Comparison of ENCODE assay signal across 8 mouse cellular contexts in the genomic region with DNA sequence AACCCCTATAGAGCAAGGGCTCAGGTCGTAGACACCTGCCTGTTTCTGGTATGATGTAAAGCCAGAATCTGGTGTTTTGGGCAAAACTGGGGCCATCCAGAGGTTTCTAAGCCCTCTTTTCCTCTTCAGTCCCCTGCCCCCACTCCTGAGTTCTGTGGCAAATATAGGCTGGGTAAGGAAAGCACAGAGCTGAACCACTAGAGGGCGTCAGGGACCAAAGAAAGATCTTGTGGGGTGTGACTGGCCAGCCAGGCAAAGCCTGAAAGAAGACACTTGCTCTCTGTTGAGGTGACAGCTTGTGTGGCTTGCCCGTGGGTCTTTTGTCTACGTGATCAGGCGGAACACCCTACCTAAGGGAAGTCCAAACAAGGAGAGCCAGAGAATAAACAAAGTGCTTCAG.
DNase-seq lines count a peak whose midpoint lies in the region; ATAC-seq and TF ChIP-seq lines count a peak whose summit lies in the region.

No protein-coding gene starts in this region.

- no peaks in the 10 kb centered on the region for H3K9me3 ChIP-seq in forebrain, embryonic 16.5 days (ENCODE audit: control insufficient read depth, low read length)
- no peaks in the 10 kb centered on the region for H3K9me3 ChIP-seq in lung, embryonic 14.5 days (ENCODE audit: low read depth, low read length)

- no peaks in the 10 kb centered on the region for H3K27me3 ChIP-seq in forebrain, embryonic 16.5 days (replicated peaks; ENCODE audit: control insufficient read depth, insufficient read depth, low read length)
- H3K27me3 ChIP-seq in lung, embryonic 14.5 days (ENCODE audit: insufficient read depth, low read length), result no peaks in the 10 kb centered on the region

- ATAC-seq in forebrain, embryonic 16.5 days, result peak; percentile 84
- peak; percentile 81 for ATAC-seq in lung, embryonic 14.5 days (ENCODE audit: insufficient read depth)

- H3K4me2 ChIP-seq in forebrain, embryonic 16.5 days (ENCODE audit: low read length), result peak overlapping the region; percentile 27; the same call in 1 of the 2 replicates
- H3K4me2 ChIP-seq in lung, embryonic 14.5 days, result peak overlapping the region; percentile 51

- peak; percentile 52 to 69 for DNase-seq in CD8-positive naive resting alpha-beta T cell, adult 2 months (ENCODE audit: low read depth in 2 of 2, low spot score in 2 of 2)
- DNase-seq in cerebellum, adult 11 months, result peak; percentile 51
- peak; percentile 66 to 74 for DNase-seq in heart, postnatal 36 days
- peak; percentile 64 to 83 for DNase-seq in layer of hippocampus, adult 18-20 months (ENCODE audit: low spot score in 2 of 2)
- DNase-seq in lung, embryonic 14.5 days, result peak; percentile 92
- peak; percentile 30 for DNase-seq in ovary, postnatal 10 days (ENCODE audit: low spot score)
- DNase-seq in thymus, postnatal 0 days (ENCODE audit: low spot score), result peak; percentile 90

- TF ChIP-seq CTCF in lung, embryonic 14.5 days (IDR thresholded peaks at IDR 0.05; ENCODE audit: low read depth), result peak; percentile 91

- peaks cover 5% of the 10 kb centered on the region for H3K4me1 ChIP-seq in forebrain, embryonic 16.5 days (replicated peaks; ENCODE audit: control insufficient read depth, insufficient read depth, low read length)
- peaks cover 14% of the 10 kb centered on the region for H3K4me1 ChIP-seq in lung, embryonic 14.5 days (ENCODE audit: insufficient read depth)

- H3K36me3 ChIP-seq in forebrain, embryonic 16.5 days (ENCODE audit: control insufficient read depth, insufficient read depth), result no peaks in the 10 kb centered on the region
- no peaks in the 10 kb centered on the region for H3K36me3 ChIP-seq in lung, embryonic 14.5 days (ENCODE audit: insufficient read depth)

- intact Hi-C loops in heart, postnatal 36 days (cut with DNase I), result loop anchor here (5.0 kb wide), 2 partner anchors 106 to 166 kb away; no protein-coding TSS in a partner anchor

- WGBS in forebrain, embryonic 16.5 days, result 6% methylated on average over 5 of the region's 5 CpGs
- 7% methylated on average over 5 of the region's 5 CpGs for WGBS in lung, embryonic 14.5 days

- no peak overlapping the region for H3K27ac ChIP-seq in forebrain, embryonic 16.5 days (ENCODE audit: low read length)
- H3K27ac ChIP-seq in lung, embryonic 14.5 days (ENCODE audit: low read depth), result no peak overlapping the region

- no peak overlapping the region for H3K9ac ChIP-seq in forebrain, embryonic 16.5 days (replicated peaks; ENCODE audit: low read depth, low read length)
- H3K9ac ChIP-seq in lung, embryonic 14.5 days, result no peak overlapping the region; the same call in 1 of the 2 replicates

- no peak overlapping the region for H3K4me3 ChIP-seq in forebrain, embryonic 16.5 days (replicated peaks; ENCODE audit: low read length)
- H3K4me3 ChIP-seq in lung, embryonic 14.5 days (ENCODE audit: low read depth, low read length), result no peak overlapping the region

Comparison
In these comparisons a context has a peak if more than half of its experiments do, and no peak if none do; other contexts are left out.
1. DNase-seq: peak in every context shown above with its lines; median percentile 92 in lung, embryonic 14.5 days; 90 in thymus, postnatal 0 days; 74 in layer of hippocampus, adult 18-20 months; 70 in heart, postnatal 36 days; 60 in CD8-positive naive resting alpha-beta T cell, adult 2 months; 51 in cerebellum, adult 11 months; 30 in ovary, postnatal 10 days.